Mouse (Mus musculus) hindbrain, embryonic 12.5 days (tissue): ENCODE measurements at regions not wholly inside any gene's neighbourhood (a gene's known extent, or its start where the extent isn't known, plus 50 kb on each side); places are given as distances from the start of the nearest gene placed in this dataset.

Source experiments
- ATAC-seq: fragments of 200-750 bp; cut with Nextera tagmentation; 2 replicates; pipeline ENCODE4 v1.8.0; 2017; ENCODE audit warnings: moderate TSS enrichment; ENCODE audit not compliant: low FRiP score
- H3K27ac ChIP-seq: fragments of 300-500 bp; sonication (generic); 2 replicates; pipeline ENCODE4 v1.5.1; 2016; ENCODE audit warnings: mild to moderate bottlenecking
- H3K27me3 ChIP-seq: fragments of 300-500 bp; sonication (generic); 2 replicates; pipeline ENCODE4 v1.6.1; 2016; ENCODE audit warnings: mild to moderate bottlenecking
- H3K36me3 ChIP-seq: fragments of 300-500 bp; sonication (generic); 2 replicates; pipeline ENCODE4 v1.6.1; 2016; ENCODE audit warnings: mild to moderate bottlenecking
- H3K4me1 ChIP-seq: fragments of 300-500 bp; sonication (generic); 2 replicates; pipeline ENCODE4 v1.6.1; 2016
- H3K4me2 ChIP-seq: fragments of 300-500 bp; sonication (generic); replicated peaks from 2 replicates; pipeline ENCODE4 v1.6.1; 2016; ENCODE audit warnings: mild to moderate bottlenecking
- H3K4me3 ChIP-seq: fragments of 300-500 bp; sonication (generic); 2 replicates; pipeline ENCODE4 v1.5.1; 2016; ENCODE audit warnings: mild to moderate bottlenecking
- H3K9ac ChIP-seq: fragments of 300-500 bp; sonication (generic); 2 replicates; pipeline ENCODE4 v1.6.1; 2016; ENCODE audit warnings: mild to moderate bottlenecking, moderate library complexity
- H3K9me3 ChIP-seq: fragments of 300-500 bp; sonication (generic); replicated peaks from 2 replicates; pipeline ENCODE4 v1.6.1; 2016; ENCODE audit warnings: mild to moderate bottlenecking
- WGBS: fragments of 180-500 bp; shearing (Covaris S2); methylation state at CpG from one replicate; pipeline ENCODE4 v1.1.7; 2016; 5-methylcytosine and 5-hydroxymethylcytosine counted together

DNA sequence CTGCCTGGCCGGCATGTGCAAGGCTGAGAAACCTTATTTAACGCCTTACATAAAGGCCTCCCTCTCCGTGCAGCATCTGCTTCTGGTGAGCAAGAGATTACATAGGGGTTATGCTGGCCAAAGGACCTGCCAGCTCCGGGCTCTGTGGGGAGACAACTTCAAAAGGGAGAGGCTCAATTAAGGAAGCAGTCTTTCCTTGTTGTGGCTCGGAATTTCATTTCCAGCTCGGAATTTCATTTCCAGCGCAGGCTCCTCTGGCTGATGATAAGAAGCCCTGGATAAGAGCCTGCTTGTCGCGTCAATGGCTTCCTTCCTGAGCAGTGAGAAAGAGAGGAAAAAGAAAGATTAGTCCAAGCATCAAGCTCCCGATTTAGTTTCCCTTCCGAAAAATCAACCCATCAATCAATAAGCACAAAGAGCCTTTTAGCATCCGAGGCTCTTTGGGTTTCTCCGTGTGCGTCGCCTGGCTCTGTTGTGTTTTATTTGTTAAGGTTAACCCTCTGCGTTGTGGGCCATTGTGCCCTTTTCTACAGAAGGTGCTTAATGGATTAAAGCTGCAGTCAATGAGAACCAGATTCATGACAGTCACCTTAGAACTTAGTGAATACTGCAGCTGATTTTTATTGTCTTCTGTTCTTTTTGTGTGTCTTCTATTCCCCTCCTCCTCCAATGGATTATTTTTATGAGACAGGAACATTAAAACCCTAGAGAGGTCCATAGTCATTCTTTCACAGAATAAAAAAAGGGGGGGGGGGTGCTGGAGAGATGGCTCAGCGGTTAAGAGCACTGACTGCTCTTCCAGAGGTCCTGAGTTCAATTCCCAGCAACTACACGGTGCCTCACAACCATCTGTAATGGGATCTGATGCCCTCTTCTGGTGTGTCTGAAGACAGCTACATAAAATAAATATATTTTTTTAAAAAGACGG is 218.3 kb downstream of the Myo1b start:
- peak; percentile 72 for ATAC-seq
- WGBS, result 6% methylated on average over 19 of the region's 19 CpGs
- H3K9ac ChIP-seq, result no peak overlapping the region
- peaks cover 4% of the 10 kb centered on the region for H3K4me1 ChIP-seq
- no peaks in the 10 kb centered on the region for H3K36me3 ChIP-seq
- H3K9me3 ChIP-seq, result no peaks in the 10 kb centered on the region
- peak overlapping the region; percentile 36 for H3K4me2 ChIP-seq
- no peaks in the 10 kb centered on the region for H3K27me3 ChIP-seq
- H3K27ac ChIP-seq, result peak overlapping the region; percentile 48
- no peak overlapping the region for H3K4me3 ChIP-seq

GRCm38 (mm10) chr1:51696471-51696870 is 218.2 kb upstream of the Nabp1 start:
- 60% methylated on average over 2 of the region's 2 CpGs for WGBS
- H3K4me1 ChIP-seq, result peaks cover 4% of the 10 kb centered on the region
- H3K36me3 ChIP-seq, result no peaks in the 10 kb centered on the region
- no peaks in the 10 kb centered on the region for H3K27me3 ChIP-seq
- H3K9me3 ChIP-seq, result no peaks in the 10 kb centered on the region
- H3K4me3 ChIP-seq, result no peak overlapping the region
- ATAC-seq, result no peak
- no peak overlapping the region; the same call in 1 of the 2 replicates for H3K27ac ChIP-seq
- no peak overlapping the region for H3K9ac ChIP-seq
- H3K4me2 ChIP-seq, result no peak overlapping the region

GRCm38 (mm10) chr1:51690878-51691277 is 212.7 kb upstream of the Nabp1 start:
- ATAC-seq, result no peak
- H3K27me3 ChIP-seq, result no peaks in the 10 kb centered on the region
- WGBS, result 86% methylated on average over 10 of the region's 10 CpGs

DNA sequence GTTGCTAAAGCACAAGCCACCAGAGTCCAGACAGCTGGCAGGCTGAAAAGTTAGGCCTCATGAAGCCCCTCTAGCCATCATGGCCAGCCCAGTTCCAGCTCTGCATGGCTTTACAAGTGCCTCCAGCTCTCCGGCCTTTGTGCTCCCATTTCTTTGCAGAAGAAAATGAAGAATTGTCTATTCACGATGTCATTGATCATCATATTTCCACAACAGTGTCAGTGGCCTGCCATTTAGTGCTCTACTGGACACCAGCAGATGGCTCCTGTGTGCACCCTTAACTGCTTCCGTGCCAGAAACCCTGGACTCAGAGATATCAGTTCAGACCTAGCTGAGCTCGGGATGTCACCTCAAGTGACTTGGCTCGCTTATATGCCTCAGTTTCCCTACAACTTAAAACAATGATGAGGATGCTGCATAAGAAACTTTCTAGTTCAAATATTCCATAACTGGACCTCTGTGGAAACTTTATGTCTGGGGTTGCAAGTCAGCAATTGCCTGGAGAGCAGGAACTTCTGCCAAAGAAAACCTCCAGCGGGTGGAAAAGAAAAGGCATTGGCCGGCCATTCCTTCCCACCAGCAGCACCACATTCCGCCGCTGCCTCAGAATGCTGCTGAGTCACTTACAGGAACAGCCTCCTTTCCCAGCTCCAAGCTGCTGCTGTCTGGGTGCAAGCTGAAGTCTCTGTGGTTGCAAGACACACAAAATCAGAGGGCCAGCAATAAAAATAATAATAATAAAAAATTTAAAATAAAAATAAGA is 211.4 kb upstream of the Nabp1 start:
- 75% methylated on average over 9 of the region's 9 CpGs for WGBS
- no peak overlapping the region for H3K4me2 ChIP-seq
- H3K4me1 ChIP-seq, result peaks cover 8% of the 10 kb centered on the region
- no peak overlapping the region for H3K27ac ChIP-seq
- H3K9me3 ChIP-seq, result no peaks in the 10 kb centered on the region
- H3K4me3 ChIP-seq, result no peak overlapping the region
- H3K36me3 ChIP-seq, result no peaks in the 10 kb centered on the region
- H3K27me3 ChIP-seq, result no peaks in the 10 kb centered on the region
- no peak overlapping the region for H3K9ac ChIP-seq
- no peak for ATAC-seq

More at GRCm38 (mm10) chr1:51690878-51691277, 212.7 kb upstream of the Nabp1 start:
- Histone ChIP-seq H3K27ac (no peak overlapping the region), H3K9ac (no peak overlapping the region), H3K9me3 (no peaks in the 10 kb centered on the region), H3K4me3 (no peak overlapping the region), H3K4me1 (peaks cover 8% of the 10 kb centered on the region), H3K36me3 (no peaks in the 10 kb centered on the region), H3K4me2 (no peak overlapping the region)

DNA sequence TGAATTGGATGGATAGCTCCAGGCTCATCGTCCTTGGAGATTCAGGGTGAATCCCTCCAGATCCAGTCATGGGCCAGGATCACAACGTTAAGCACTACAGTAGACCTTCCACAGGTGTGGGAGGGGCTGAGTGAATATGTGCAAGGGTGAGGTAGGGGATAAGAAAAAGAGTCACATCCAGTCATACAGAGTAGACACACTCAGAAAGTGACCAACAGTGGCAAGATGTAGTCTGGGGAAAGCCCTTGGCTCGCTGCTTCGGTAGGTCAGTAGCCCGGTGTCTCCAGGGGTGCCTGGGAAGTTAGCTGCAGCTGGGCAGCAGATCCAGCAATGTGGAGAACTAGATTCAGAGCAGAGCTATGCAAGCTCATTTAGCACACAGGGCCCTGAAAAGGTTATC is 210.7 kb upstream of the Nabp1 start:
- no peak for ATAC-seq
- WGBS, result 74% methylated on average over 5 of the region's 5 CpGs

GRCm38 (mm10) chr1:51688224-51688545 is 210.0 kb upstream of the Nabp1 start:
- no peak overlapping the region for H3K27ac ChIP-seq
- peaks cover 8% of the 10 kb centered on the region for H3K4me1 ChIP-seq
- H3K27me3 ChIP-seq, result no peaks in the 10 kb centered on the region
- H3K9me3 ChIP-seq, result no peaks in the 10 kb centered on the region
- no peak; the same call in 1 of the 2 replicates for ATAC-seq
- H3K4me2 ChIP-seq, result 0 out of 2 replicates have a peak overlapping the region, but pooled peaks have one; percentile 11
- WGBS, result 35% methylated on average over 1 of the region's 1 CpGs
- H3K9ac ChIP-seq, result no peak overlapping the region
- H3K4me3 ChIP-seq, result no peak overlapping the region
- no peaks in the 10 kb centered on the region for H3K36me3 ChIP-seq

More for the DNA sequence above, 210.7 kb upstream of the Nabp1 start:
- Histone ChIP-seq H3K36me3 (no peaks in the 10 kb centered on the region), H3K9me3 (no peaks in the 10 kb centered on the region), H3K4me3 (no peak overlapping the region), H3K27me3 (no peaks in the 10 kb centered on the region), H3K4me1 (peaks cover 8% of the 10 kb centered on the region), H3K4me2 (no peak overlapping the region), H3K27ac (no peak overlapping the region), H3K9ac (no peak overlapping the region)

- 43% methylated on average over 7 of the region's 7 CpGs for WGBS
- H3K9me3 ChIP-seq, result no peaks in the 10 kb centered on the region
- H3K9ac ChIP-seq, result peak overlapping the region; percentile 8; the same call in 1 of the 2 replicates
- H3K4me2 ChIP-seq, result 0 out of 2 replicates have a peak overlapping the region, but pooled peaks have one; percentile 11
- ATAC-seq, result peak; percentile 66
- H3K27me3 ChIP-seq, result no peaks in the 10 kb centered on the region
- peaks cover 8% of the 10 kb centered on the region for H3K4me1 ChIP-seq
- H3K27ac ChIP-seq, result no peak overlapping the region
- no peak overlapping the region for H3K4me3 ChIP-seq
- H3K36me3 ChIP-seq, result no peaks in the 10 kb centered on the region
Measured at GRCm38 (mm10) chr1:51687484-51688223, 209.4 kb upstream of the Nabp1 start.

GRCm38 (mm10) chr1:51686759-51687158 is 208.5 kb upstream of the Nabp1 start:
- Histone ChIP-seq H3K9me3 (no peaks in the 10 kb centered on the region), H3K36me3 (no peaks in the 10 kb centered on the region), H3K4me1 (peaks cover 8% of the 10 kb centered on the region), H3K9ac (no peak overlapping the region), H3K4me2 (no peak overlapping the region), H3K27ac (no peak overlapping the region), H3K27me3 (no peaks in the 10 kb centered on the region), H3K4me3 (no peak overlapping the region)
- 83% methylated on average over 3 of the region's 3 CpGs for WGBS
- ATAC-seq, result no peak

DNA sequence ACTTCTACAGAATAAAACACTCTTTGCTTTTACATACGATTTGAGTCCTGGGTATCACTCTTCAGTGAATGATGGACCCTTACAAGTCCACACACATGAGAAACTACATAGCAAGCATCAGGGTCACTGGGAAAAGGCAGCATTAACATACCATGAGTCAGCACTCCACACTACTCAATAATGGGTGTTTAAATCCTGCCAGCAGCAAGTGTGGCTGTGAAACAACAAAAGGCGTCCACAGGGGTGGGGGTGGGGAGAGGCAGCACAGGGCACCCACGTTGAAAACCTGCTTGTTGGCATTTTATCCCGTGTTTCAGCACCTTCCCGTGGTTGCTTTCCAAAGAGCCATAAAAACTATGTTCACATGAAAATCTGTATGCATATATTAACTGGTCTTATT is 204.0 kb upstream of the Nabp1 start:
- 85% methylated on average over 5 of the region's 5 CpGs for WGBS
- Histone ChIP-seq H3K27ac (no peak overlapping the region), H3K9me3 (no peaks in the 10 kb centered on the region), H3K4me1 (no peaks in the 10 kb centered on the region), H3K4me2 (no peak overlapping the region), H3K9ac (no peak overlapping the region), H3K36me3 (no peaks in the 10 kb centered on the region), H3K4me3 (no peak overlapping the region), H3K27me3 (no peaks in the 10 kb centered on the region)
- no peak for ATAC-seq

DNA sequence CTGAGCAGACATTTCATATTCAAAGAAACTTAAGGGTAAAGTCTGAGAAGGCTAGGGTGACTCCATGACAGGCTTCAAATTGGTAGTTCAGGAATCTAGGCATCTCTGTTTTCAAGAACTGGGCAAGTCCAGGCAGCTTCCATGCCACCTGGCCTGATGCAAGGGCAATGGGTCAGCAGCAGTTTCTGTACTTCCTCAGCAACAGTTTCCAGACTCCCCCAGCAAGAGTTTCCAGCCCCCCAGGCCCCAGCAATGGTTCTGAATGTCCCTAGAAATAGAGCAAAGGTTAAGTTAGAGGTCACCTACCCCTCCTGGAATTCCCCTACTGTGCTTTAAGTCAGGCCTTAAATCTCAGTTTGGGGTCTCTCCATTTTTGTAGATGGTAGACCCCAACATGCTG is 203.6 kb upstream of the Nabp1 start:
- Histone ChIP-seq H3K9ac (no peak overlapping the region), H3K4me2 (no peak overlapping the region), H3K36me3 (no peaks in the 10 kb centered on the region), H3K27me3 (no peaks in the 10 kb centered on the region), H3K4me3 (no peak overlapping the region), H3K4me1 (no peaks in the 10 kb centered on the region), H3K27ac (no peak overlapping the region), H3K9me3 (no peaks in the 10 kb centered on the region)
- no peak for ATAC-seq

DNA sequence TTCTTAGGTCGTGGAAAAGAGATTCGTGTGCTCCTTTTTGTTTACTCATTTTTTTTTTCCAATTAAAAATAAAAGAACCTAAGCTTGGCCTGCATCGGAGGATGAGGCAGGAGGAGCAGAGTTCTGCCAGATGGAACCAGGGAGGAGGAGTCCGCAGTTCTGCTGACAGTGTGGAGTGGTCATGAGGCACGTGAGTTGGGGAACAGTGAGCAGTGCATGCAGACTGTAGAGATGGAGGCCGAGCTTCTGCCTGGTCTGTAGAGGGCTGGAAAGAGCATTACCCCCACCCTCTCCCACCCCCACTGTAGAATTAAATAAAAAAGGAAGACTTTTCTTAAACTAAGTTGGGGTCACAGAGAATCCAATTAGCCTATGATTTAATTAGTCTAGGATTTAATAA is 202.5 kb upstream of the Nabp1 start:
- no peak for ATAC-seq
- H3K36me3 ChIP-seq, result no peaks in the 10 kb centered on the region
- H3K27me3 ChIP-seq, result no peaks in the 10 kb centered on the region
- no peak overlapping the region for H3K27ac ChIP-seq
- no peak overlapping the region for H3K4me2 ChIP-seq
- WGBS, result 84% methylated on average over 6 of the region's 6 CpGs
- no peaks in the 10 kb centered on the region for H3K4me1 ChIP-seq
- no peak overlapping the region for H3K4me3 ChIP-seq
- no peaks in the 10 kb centered on the region for H3K9me3 ChIP-seq
- no peak overlapping the region for H3K9ac ChIP-seq

GRCm38 (mm10) chr1:51678290-51678928 is 200.2 kb upstream of the Nabp1 start:
- H3K9ac ChIP-seq, result no peak overlapping the region
- no peak overlapping the region for H3K4me3 ChIP-seq
- no peaks in the 10 kb centered on the region for H3K9me3 ChIP-seq
- H3K4me2 ChIP-seq, result no peak overlapping the region
- 66% methylated on average over 6 of the region's 6 CpGs for WGBS
- no peak overlapping the region for H3K27ac ChIP-seq
- no peaks in the 10 kb centered on the region for H3K36me3 ChIP-seq
- H3K4me1 ChIP-seq, result no peaks in the 10 kb centered on the region
- no peak for ATAC-seq
- H3K27me3 ChIP-seq, result no peaks in the 10 kb centered on the region
